Mouse (Mus musculus) neural tube, embryonic 10.5 days (tissue): ENCODE results near the gene Gatd1.
A peak's percentile ranks its signal among the peaks of the same experiment; 100 is the strongest.
"Not testable (repeated sequence)": the region's sequence is repeated elsewhere in the genome, so short reads cannot be mapped to it uniquely, and the experiment has no call there.

Experiments
- DNase-seq: peaks from one replicate; pipeline ENCODE4 v3.0.0-alpha.2; 2017; ENCODE audit warnings: low spot score; ENCODE audit errors: extremely low spot score

The Gatd1 gene

GRCm38 (mm10) chr7:141413809-141414584 is at the start of gene Gatd1:
Gene Gatd1, minus strand, starts transcription at chr7:141414136.
- peak; percentile 100 for DNase-seq

- no peak for DNase-seq
Measured at GRCm38 (mm10) chr7:141462333-141462821, 48.4 kb upstream of the Gatd1 start.

GRCm38 (mm10) chr7:141461521-141462332 is 47.8 kb upstream of the Gatd1 start:
- no peak for DNase-seq

- DNase-seq = no peak
Measured at GRCm38 (mm10) chr7:141460391-141461113, 46.6 kb upstream of the Gatd1 start, which contains the start of gene Cracr2b. Gene Cracr2b, plus strand, starts transcription at chr7:141461094.

- no peak for DNase-seq
Measured at GRCm38 (mm10) chr7:141460001-141460390, 46.1 kb upstream of the Gatd1 start.

- DNase-seq = no peak
Measured at GRCm38 (mm10) chr7:141459301-141459711, 45.4 kb upstream of the Gatd1 start.

GRCm38 (mm10) chr7:141458661-141459060 is 44.7 kb upstream of the Gatd1 start:
- peak; percentile 13 for DNase-seq

- DNase-seq = peak; percentile 40
Measured at GRCm38 (mm10) chr7:141457986-141458660, 44.2 kb upstream of the Gatd1 start.

GRCm38 (mm10) chr7:141457236-141457635 is 43.3 kb upstream of the Gatd1 start:
- no peak for DNase-seq

- no peak for DNase-seq
Measured at GRCm38 (mm10) chr7:141456739-141457138, 42.8 kb upstream of the Gatd1 start.

- peak; percentile 39 for DNase-seq
Measured at GRCm38 (mm10) chr7:141455610-141456314, 41.8 kb upstream of the Gatd1 start.

GRCm38 (mm10) chr7:141454967-141455551 is 41.1 kb upstream of the Gatd1 start, which contains the start of gene Pnpla2:
Gene Pnpla2, plus strand, starts transcription at chr7:141455198.
- DNase-seq = peak; percentile 88

GRCm38 (mm10) chr7:141453636-141454035 is 39.7 kb upstream of the Gatd1 start:
- no peak for DNase-seq

- DNase-seq = no peak
Measured at GRCm38 (mm10) chr7:141451928-141452327, 38.0 kb upstream of the Gatd1 start.

- DNase-seq = peak; percentile 94
Measured at GRCm38 (mm10) chr7:141447110-141447991, 33.4 kb upstream of the Gatd1 start, which contains the start of gene Rplp2. Gene Rplp2, plus strand, starts transcription at chr7:141447370.

- not testable (repeated sequence) for DNase-seq
Measured at GRCm38 (mm10) chr7:141446374-141446773, 32.4 kb upstream of the Gatd1 start.

- no peak for DNase-seq
Measured at GRCm38 (mm10) chr7:141443828-141444237, 29.9 kb upstream of the Gatd1 start, which contains the start of gene Pidd1. Gene Pidd1, minus strand, starts transcription at chr7:141444025.

- peak; percentile 70 for DNase-seq
Measured at GRCm38 (mm10) chr7:141443081-141443821, 29.3 kb upstream of the Gatd1 start.
